Mouse (Mus musculus) megakaryocyte, embryonic 14.5 days (primary cell): Measurements from ENCODE around the gene Nhlh2.

Source experiments
- FLI1 ChIP-seq: IDR thresholded peaks from 2 replicates; pipeline ENCODE4 v1.6.1; 2012; ENCODE audit warnings: low read length, inconsistent platforms, mixed read lengths
- GATA1 ChIP-seq: IDR thresholded peaks from 3 replicates; pipeline ENCODE4 v1.6.1; 2012; ENCODE audit warnings: mixed read lengths, low read length, inconsistent platforms, borderline replicate concordance

DNA sequence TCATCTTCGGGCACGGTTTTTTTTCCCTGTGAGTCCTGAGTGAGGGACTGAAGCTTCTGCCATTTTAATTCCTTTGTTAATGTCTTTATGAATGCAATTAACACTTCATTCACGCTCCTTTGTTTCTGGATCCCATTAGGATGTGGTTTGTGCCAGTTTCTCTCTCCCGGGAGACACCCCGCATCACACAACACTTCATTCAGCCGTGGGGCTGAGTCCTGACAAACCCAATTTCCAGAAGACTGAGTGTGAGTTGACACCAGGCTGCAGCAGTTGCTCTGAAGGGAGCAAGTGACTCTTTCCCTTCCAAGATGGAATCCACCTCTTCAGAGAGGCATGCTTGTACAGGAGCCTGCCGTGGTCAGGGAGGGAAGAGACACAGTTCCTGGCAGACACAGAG is 45.5 kb upstream of the Nhlh2 start:
- TF ChIP-seq GATA1 (no peak), FLI1 (no peak)
